Mouse (Mus musculus) neural tube, embryonic 12.5 days (tissue): ENCODE results near the gene Kcnq1. TPM values are rescaled to one million over a fixed set of nuclear protein-coding genes. Genes with fewer than 3 reads are reported as not detected.
A peak's percentile ranks its signal among the peaks of the same experiment; 100 is the strongest.

ENCODE experiments used
- ATAC-seq: fragments of 200-750 bp; cut with Nextera tagmentation; 2 replicates; pipeline ENCODE4 v1.8.0; 2017; ENCODE audit warnings: low read depth, mild to moderate bottlenecking, moderate TSS enrichment, moderate library complexity; ENCODE audit not compliant: low FRiP score
- H3K27ac ChIP-seq: fragments of 300-500 bp; sonication (generic); 2 replicates; pipeline ENCODE4 v1.5.1; 2016
- H3K27me3 ChIP-seq: fragments of 300-500 bp; sonication (generic); replicated peaks from 2 replicates; pipeline ENCODE4 v1.6.1; 2016; ENCODE audit warnings: mild to moderate bottlenecking
- H3K36me3 ChIP-seq: fragments of 300-500 bp; sonication (generic); 2 replicates; pipeline ENCODE4 v1.6.1; 2016; ENCODE audit warnings: mild to moderate bottlenecking
- H3K4me1 ChIP-seq: fragments of 300-500 bp; sonication (generic); 2 replicates; pipeline ENCODE4 v1.6.1; 2016
- H3K4me2 ChIP-seq: fragments of 300-500 bp; sonication (generic); replicated peaks from 2 replicates; pipeline ENCODE4 v1.6.1; 2016; ENCODE audit warnings: mild to moderate bottlenecking
- H3K4me3 ChIP-seq: fragments of 300-500 bp; sonication (generic); 2 replicates; pipeline ENCODE4 v1.5.1; 2016
- H3K9ac ChIP-seq: fragments of 300-500 bp; sonication (generic); 2 replicates; pipeline ENCODE4 v1.6.1; 2016; ENCODE audit warnings: mild to moderate bottlenecking
- H3K9me3 ChIP-seq: fragments of 300-500 bp; sonication (generic); 2 replicates; pipeline ENCODE4 v1.6.1; 2016; ENCODE audit warnings: mild to moderate bottlenecking
- WGBS: fragments of 180-500 bp; shearing (Covaris S2); methylation state at CpG from one replicate; pipeline ENCODE4 v1.1.7; 2016; 5-methylcytosine and 5-hydroxymethylcytosine counted together
- polyA plus RNA-seq: library from polyadenylated mRNA; unstranded; fragments of >200 nt; fragmentation: Nextera tagmentation; extraction: Ambion mirVana; gene quantifications from 2 replicates; pipeline ENCODE4 v1.2.1, GENCODE M21; 2016

The Kcnq1 gene
- polyA plus RNA-seq, 1 experiment from 2014 or later: 0.99 TPM

DNA sequence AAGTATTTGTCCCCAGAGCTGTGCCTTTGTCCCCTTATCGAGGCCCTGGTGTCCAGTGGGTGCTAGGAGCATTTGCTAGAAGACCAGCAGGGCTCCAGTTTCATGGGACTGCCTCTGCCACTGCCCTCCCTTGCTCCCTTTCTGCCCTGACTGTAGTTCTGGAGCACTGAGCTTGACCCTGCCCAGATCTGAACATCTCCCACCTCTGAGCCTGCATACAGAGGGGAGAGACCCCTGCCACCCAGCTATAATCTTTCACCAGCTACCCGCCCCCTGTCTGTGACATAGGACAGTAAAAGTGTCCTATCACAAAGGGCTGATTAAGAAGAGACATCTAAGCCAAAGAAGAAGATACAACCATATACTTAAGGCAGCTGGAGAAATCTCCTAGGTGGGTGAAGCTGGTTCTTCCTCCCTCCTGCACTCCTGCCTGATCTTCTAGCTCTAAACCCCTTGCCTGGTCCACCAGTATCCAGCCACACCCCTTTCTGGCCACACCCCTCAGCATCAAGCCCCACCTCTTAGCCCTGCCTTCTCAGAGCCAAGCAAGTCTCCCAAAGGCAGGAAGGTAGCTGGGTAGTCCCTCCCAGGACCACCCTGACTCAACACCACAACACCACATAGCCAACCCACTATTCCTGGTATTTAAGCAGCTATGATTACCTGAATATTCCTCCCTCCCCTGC is 322.8 kb downstream of the Kcnq1 start:
- no peak overlapping the region for H3K4me3 ChIP-seq
- H3K27ac ChIP-seq: 0 out of 2 replicates have a peak overlapping the region, but pooled peaks have one; percentile 2
- ATAC-seq: peak; percentile 31; the same call in 1 of the 2 replicates
- H3K36me3 ChIP-seq: no peaks in the 10 kb centered on the region
- H3K4me2 ChIP-seq: peak overlapping the region; percentile 24; the same call in 1 of the 2 replicates
- 26% methylated on average over 2 of the region's 2 CpGs for WGBS
- H3K9ac ChIP-seq: no peak overlapping the region
- peaks cover 34% of the 10 kb centered on the region for H3K4me1 ChIP-seq
- H3K27me3 ChIP-seq: peaks cover 2% of the 10 kb centered on the region; the same call in 1 of the 2 replicates
- H3K9me3 ChIP-seq: no peaks in the 10 kb centered on the region

DNA sequence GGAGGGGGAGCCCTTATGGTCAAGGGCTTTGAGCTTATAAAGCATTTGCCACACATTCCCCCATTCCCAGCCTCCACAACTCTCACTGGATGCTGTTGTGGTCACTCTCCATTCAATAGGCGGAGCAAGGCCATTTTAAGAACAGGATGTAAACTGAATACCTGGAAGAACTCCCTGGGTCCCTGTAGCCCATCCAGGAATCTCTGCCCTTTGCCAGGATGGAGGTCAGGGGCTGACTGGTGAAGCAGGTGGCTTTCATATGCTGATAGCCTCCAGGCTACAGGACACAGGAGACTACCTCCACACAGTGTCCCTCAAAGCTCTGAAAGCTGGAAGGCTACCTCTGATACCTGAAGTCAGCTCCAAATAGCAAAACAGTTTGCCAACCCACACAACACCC is 326.5 kb downstream of the Kcnq1 start:
- Histone ChIP-seq H3K9me3 (no peaks in the 10 kb centered on the region), H3K36me3 (no peaks in the 10 kb centered on the region), H3K4me1 (peaks cover 33% of the 10 kb centered on the region), H3K27ac (no peak overlapping the region), H3K27me3 (no peaks in the 10 kb centered on the region), H3K4me3 (no peak overlapping the region), H3K9ac (no peak overlapping the region), H3K4me2 (no peak overlapping the region)
- ATAC-seq: no peak
- 86% methylated on average over 1 of the region's 1 CpGs for WGBS

DNA sequence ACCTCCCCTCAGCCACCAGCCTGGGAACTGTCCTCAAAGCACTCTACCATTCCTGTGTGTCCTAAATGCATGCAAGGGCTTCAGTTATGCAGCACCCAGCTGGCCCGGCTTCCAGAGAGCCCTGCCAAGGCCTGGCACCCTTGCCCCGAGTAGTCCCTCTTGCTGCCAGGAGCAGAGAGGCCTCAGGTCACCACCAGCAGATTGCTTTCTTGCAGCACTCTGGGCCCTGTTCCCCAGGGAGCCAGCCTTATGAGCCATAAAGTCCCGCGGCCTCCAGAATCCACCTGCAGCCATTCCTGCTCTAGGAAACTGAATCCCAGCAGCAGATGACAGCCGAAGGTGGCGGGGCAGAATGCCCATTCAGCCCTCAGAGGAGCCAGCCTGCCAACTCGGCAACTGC is 327.2 kb downstream of the Kcnq1 start:
- Histone ChIP-seq H3K27ac (no peak overlapping the region), H3K36me3 (no peaks in the 10 kb centered on the region), H3K4me2 (no peak overlapping the region), H3K9ac (no peak overlapping the region), H3K27me3 (no peaks in the 10 kb centered on the region), H3K9me3 (no peaks in the 10 kb centered on the region), H3K4me1 (peaks cover 30% of the 10 kb centered on the region), H3K4me3 (no peak overlapping the region)
- no peak for ATAC-seq
- 43% methylated on average over 7 of the region's 7 CpGs for WGBS

DNA sequence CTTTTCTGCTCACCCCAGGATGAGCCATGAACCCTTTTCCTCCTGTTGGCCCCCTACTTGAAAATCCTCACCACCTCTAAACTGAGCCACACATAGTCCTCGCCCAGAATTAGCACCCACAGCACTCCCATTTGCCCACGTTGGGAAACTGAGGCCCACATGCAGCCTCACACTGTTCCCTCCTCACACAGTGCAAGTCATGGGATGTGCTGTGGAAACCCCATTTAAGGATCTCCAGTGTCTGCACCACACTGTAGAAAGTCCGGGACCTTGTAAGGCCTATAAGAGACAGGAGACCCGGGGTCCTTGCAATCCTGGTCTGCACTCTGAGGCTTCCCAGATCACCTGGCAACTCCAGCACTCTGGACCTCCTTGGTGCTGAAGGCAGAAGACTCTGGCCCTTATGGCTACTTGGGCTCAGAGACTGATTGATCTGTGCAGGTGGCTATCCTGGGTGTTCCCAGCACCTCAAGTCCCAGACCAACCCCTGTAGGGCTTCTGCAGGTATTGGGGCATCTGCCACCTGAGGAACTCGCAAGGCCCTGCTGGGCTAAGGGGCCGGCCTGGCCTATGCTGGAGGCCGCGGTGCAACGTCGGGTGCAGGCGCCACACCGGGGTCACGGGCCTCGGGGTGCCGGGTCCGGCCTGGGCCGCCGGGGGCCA is 331.2 kb downstream of the Kcnq1 start:
- ATAC-seq: peak; percentile 55
- Histone ChIP-seq H3K27me3 (0 out of 2 replicates have a peak, but pooled peaks cover 7% of the 10 kb centered on the region), H3K27ac (peak overlapping the region; percentile 37; the same call in 1 of the 2 replicates), H3K4me1 (peaks cover 29% of the 10 kb centered on the region), H3K4me3 (peak overlapping the region; percentile 40), H3K9ac (peak overlapping the region; percentile 71), H3K36me3 (no peaks in the 10 kb centered on the region), H3K9me3 (no peaks in the 10 kb centered on the region), H3K4me2 (peak overlapping the region; percentile 74)
- 14% methylated on average over 18 of the region's 18 CpGs for WGBS

DNA sequence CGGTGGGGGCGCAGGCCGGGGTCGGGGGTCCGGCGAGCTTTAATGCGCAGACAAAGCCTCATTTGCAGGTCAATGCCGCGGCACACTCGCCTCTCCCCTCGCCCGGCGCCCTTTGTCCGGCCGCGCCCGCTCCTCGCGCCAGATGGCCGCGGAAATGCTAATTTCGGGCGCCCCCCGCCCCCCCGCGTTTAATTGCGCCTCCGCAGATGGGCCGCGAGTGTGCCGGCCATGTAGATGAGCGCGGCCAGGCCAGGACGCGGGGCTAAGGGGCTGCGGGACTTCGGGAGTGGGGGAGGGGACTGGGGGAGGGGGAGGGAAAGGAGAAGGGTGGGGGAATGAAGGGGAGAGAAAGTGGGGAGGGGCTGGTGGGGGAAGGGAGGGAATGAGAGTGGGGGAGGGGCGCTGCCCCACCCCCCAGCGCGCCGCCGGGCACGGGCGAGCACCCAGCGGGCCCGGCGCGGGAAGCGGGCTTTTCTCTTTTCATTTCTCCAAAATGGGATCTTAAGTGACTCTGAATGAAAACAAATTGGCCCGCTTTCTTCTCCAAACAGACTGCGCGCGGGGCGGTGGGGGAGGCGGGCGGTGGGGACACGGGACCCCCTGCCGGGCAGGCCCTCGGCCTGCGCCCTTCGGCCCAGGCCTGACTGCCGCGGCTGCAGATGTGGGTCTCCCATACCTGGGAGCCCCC is 331.9 kb downstream of the Kcnq1 start:
- Histone ChIP-seq H3K36me3 (no peaks in the 10 kb centered on the region), H3K9me3 (no peaks in the 10 kb centered on the region), H3K9ac (peak overlapping the region; percentile 71), H3K27ac (peak overlapping the region; percentile 37; the same call in 1 of the 2 replicates), H3K4me2 (peak overlapping the region; percentile 74), H3K4me3 (peak overlapping the region; percentile 40), H3K27me3 (0 out of 2 replicates have a peak, but pooled peaks cover 7% of the 10 kb centered on the region), H3K4me1 (peaks cover 31% of the 10 kb centered on the region)
- WGBS: under 1% methylated on average over 60 of the region's 63 CpGs
- ATAC-seq: peak; percentile 82

DNA sequence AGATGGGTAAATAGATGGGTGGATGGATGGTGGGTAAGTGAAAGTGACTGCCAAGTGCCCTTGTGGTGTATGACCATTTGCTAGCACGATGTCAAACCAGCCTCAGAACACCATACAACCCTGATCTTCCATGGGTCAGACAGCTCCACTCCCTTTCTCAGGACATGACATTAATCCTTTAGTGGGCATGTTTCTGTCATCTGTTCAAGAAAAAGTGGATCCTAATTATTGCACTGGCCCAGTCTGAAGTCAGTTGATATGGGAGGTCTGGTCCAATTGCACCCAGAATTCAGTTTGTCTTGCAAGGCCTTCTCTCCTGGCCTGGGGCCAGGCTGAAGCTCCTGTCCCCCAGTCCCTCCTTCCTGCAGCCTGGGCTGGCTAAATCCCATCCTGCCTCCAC is 332.8 kb downstream of the Kcnq1 start:
- WGBS: 78% methylated on average over 1 of the region's 1 CpGs
- Histone ChIP-seq H3K4me3 (no peak overlapping the region), H3K4me1 (peaks cover 35% of the 10 kb centered on the region), H3K4me2 (peak overlapping the region; percentile 74; the same call in 1 of the 2 replicates), H3K36me3 (no peaks in the 10 kb centered on the region), H3K27ac (no peak overlapping the region), H3K27me3 (0 out of 2 replicates have a peak, but pooled peaks cover 7% of the 10 kb centered on the region), H3K9ac (no peak overlapping the region), H3K9me3 (no peaks in the 10 kb centered on the region)
- no peak for ATAC-seq

DNA sequence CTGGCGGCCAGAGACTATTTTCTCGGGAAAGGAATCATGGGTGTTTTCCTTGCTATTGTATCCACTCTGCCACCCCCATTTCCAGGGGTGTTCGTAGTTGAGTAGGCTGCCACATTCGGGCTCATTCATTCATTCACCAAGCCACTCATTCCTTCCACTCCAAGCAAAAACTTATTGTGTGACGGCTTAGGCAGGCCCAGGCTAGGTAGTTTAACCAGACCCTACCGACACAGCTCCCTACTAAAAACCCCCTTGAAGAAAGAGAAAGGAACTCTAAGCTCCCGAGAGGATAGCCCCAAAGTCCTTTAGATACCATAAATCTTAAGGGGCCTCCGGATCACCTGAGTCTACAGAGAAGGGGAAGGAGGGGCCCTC is 338.4 kb downstream of the Kcnq1 start:
- H3K4me2 ChIP-seq: peak overlapping the region; percentile 66
- no peak overlapping the region for H3K4me3 ChIP-seq

DNA sequence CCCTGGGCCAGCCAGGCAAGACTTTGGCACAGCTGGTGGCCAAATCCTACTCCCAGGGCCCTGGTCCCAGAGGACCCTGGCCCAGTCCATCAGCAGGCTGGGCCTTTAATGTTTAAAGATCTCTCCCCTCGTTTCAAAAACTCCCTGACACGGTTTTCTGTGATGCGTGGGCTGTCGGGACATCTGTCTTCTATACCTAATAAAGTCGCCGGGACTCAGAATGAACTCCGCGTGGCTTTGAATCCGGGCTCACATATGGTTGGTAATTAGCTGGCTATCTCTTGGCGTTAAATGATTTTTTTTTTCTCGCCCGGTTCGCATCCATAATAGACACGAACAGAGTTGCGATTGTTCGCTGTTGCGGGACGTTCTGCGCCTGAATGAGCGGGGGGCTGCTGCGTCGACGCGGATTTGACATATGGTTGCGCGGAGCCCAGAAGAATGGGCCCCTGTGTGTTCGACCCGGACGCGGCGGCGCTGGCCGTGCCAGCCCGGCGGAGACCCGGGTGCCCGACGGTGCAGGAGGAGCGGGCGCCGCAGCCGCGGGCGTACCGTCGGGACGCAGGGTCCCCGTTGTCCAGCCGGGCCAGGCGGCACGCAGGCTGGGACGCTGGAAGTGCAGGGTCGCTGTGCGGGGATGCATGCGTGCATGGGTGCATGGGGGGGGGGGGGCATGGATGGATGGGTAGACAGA is 338.9 kb downstream of the Kcnq1 start:
- H3K4me1 ChIP-seq: peaks cover 43% of the 10 kb centered on the region
- peaks cover 15% of the 10 kb centered on the region; the same call in 1 of the 2 replicates for H3K27me3 ChIP-seq
- peak; percentile 67 for ATAC-seq
- peak overlapping the region; percentile 60 for H3K9ac ChIP-seq
- H3K27ac ChIP-seq: peak overlapping the region; percentile 91
- WGBS: under 1% methylated on average over 55 of the region's 55 CpGs
- peak overlapping the region; percentile 66 for H3K4me2 ChIP-seq
- H3K4me3 ChIP-seq: peak overlapping the region; percentile 31
- H3K36me3 ChIP-seq: no peaks in the 10 kb centered on the region
- H3K9me3 ChIP-seq: no peaks in the 10 kb centered on the region

More for the DNA sequence above, 338.4 kb downstream of the Kcnq1 start:
- peaks cover 15% of the 10 kb centered on the region; the same call in 1 of the 2 replicates for H3K27me3 ChIP-seq
- H3K36me3 ChIP-seq: no peaks in the 10 kb centered on the region
- H3K9me3 ChIP-seq: no peaks in the 10 kb centered on the region
- H3K27ac ChIP-seq: peak overlapping the region; percentile 91; the same call in 1 of the 2 replicates
- ATAC-seq: no peak
- WGBS: 19% methylated on average over 8 of the region's 8 CpGs
- H3K4me1 ChIP-seq: peaks cover 43% of the 10 kb centered on the region
- H3K9ac ChIP-seq: no peak overlapping the region; the same call in 1 of the 2 replicates

DNA sequence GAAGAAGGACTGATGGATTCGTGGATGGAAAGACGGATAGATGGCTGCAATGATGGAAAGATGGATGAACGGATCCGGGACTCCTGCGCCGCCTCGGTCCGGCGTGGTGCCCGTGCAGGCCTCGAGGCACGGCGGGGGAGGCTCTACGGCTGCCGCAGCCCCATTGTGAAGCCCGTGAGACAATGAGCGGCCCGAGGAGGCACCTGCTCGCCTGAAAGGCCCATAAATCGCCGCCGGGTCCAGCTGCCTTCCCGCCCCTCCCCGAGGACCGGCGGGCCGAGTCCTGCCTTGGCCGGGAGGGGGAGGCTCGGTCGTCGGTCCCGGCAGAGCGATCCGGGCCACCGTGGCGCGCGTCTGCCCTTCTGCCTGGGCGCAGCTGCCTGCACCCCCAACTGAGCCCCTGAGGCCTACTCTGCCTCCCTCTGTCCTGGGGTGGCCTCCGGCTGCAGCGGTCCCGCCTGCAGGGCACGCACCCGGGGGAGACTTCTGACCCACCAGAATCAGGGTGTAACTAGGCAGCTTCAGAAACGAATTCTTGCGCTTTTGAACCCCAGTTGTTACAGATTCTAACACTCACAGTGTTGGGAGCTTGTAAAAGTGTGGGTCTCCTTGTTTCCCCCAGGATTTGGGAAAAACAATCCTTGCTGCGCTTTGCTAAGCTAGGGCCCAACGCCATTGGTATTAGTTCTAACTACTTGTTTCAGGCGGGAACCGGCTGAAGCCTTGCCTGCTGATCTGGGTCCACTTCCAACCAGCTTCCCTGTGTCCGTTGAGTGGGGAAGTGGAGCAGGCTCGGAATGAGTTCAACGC is 339.7 kb downstream of the Kcnq1 start:
- Histone ChIP-seq H3K27ac (peak overlapping the region; percentile 91), H3K27me3 (peaks cover 12% of the 10 kb centered on the region; the same call in 1 of the 2 replicates), H3K9me3 (no peaks in the 10 kb centered on the region), H3K4me3 (peak overlapping the region; percentile 31), H3K36me3 (no peaks in the 10 kb centered on the region), H3K4me2 (peak overlapping the region; percentile 66), H3K9ac (peak overlapping the region; percentile 60), H3K4me1 (peaks cover 43% of the 10 kb centered on the region)
- ATAC-seq: peak; percentile 79
- 2% methylated on average over 53 of the region's 53 CpGs for WGBS

DNA sequence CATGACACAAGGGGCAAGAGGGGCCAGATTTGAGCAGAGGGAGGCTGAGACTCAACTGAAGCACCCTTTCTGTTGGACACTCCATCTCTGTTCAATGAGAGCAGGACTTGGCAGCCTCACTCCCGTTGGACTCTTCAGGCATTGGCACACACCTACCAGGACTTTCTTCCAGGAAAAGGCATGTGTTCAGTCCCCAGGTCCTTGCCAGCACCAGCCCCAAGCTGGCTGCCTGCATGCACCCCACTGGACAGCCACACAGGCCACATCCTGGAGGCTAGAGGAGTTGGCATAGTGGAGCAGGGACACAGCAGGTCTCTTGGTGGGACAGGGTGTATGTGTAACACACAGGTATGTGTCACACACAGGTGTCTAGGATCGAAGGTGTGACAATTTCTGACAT is 341.0 kb downstream of the Kcnq1 start:
- H3K4me3 ChIP-seq: no peak overlapping the region
- H3K27ac ChIP-seq: no peak overlapping the region
- no peaks in the 10 kb centered on the region for H3K9me3 ChIP-seq
- peaks cover 43% of the 10 kb centered on the region for H3K4me1 ChIP-seq
- no peak overlapping the region for H3K9ac ChIP-seq
- H3K4me2 ChIP-seq: no peak overlapping the region
- WGBS: 74% methylated on average over 2 of the region's 2 CpGs
- peaks cover 10% of the 10 kb centered on the region; the same call in 1 of the 2 replicates for H3K27me3 ChIP-seq
- no peak for ATAC-seq
- H3K36me3 ChIP-seq: no peaks in the 10 kb centered on the region

DNA sequence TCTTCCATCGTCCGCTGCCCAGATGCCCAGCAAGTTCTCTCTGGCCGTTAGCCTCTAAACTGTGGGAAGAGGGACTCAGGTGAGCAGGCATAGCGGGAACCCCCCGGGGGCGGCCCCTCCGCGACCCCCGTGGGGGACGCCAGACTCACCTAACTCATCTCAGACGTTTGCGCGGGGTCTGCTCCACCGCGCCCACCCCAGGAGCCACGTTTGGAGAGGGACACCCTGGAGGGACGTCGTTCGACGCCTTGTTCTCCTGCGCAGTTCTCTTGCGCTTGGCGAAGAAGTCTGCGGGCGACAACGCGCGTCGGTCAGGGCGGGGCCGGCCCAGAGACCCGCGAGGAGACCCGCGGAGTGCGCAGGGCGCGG is 352.8 kb downstream of the Kcnq1 start:
- no peak for ATAC-seq
- peak overlapping the region; percentile 86 for H3K9ac ChIP-seq

More for the DNA sequence above, 352.8 kb downstream of the Kcnq1 start:
- 34% methylated on average over 38 of the region's 38 CpGs for WGBS
- Histone ChIP-seq H3K27ac (peak overlapping the region; percentile 66), H3K27me3 (0 out of 2 replicates have a peak, but pooled peaks cover 5% of the 10 kb centered on the region), H3K9me3 (peaks cover 30% of the 10 kb centered on the region), H3K4me2 (peak overlapping the region; percentile 62), H3K4me3 (peak overlapping the region; percentile 67), H3K4me1 (peaks cover 6% of the 10 kb centered on the region), H3K36me3 (no peaks in the 10 kb centered on the region; the same call in 1 of the 2 replicates)
